Mouse (Mus musculus): ENCODE results near the gene Rpl23. TPM values are rescaled to one million over a fixed set of nuclear protein-coding genes. Genes with fewer than 3 reads are reported as not detected.

Rpl23 gene
- polyA plus RNA-seq, 1 experiment from 2014 or later, result 363 TPM

GRCm38 (mm10) chr11:97747773-97748172, 34.5 kb downstream of the Rpl23 start:
- H3K27me3 ChIP-seq (ENCODE audit: control insufficient read depth, insufficient read depth, low read length), result no peaks in the 10 kb centered on the region
- no peak overlapping the region for H3K4me2 ChIP-seq (ENCODE audit: low read length)
- no peaks in the 10 kb centered on the region for H3K9me3 ChIP-seq (ENCODE audit: control insufficient read depth, low read length)
- DNase-seq (no peak), ATAC-seq (ENCODE audit: low FRiP score, low TSS enrichment) (no peak)
- H3K27ac ChIP-seq (replicated peaks; ENCODE audit: low read depth, low read length), result no peak overlapping the region
- 91% methylated on average over 8 of the region's 8 CpGs for WGBS
- H3K4me3 ChIP-seq (replicated peaks; ENCODE audit: low read depth, low read length), result no peak overlapping the region
- no peak overlapping the region for H3K9ac ChIP-seq (replicated peaks; ENCODE audit: low read length)
- peaks cover 65% of the 10 kb centered on the region for H3K36me3 ChIP-seq (ENCODE audit: control insufficient read depth, insufficient read depth, low read length)
- H3K4me1 ChIP-seq (ENCODE audit: control insufficient read depth, insufficient read depth, low read length), result peaks cover 9% of the 10 kb centered on the region

GRCm38 (mm10) chr11:97745331-97745721, 36.9 kb downstream of the Rpl23 start:
- 8% methylated on average over 13 of the region's 13 CpGs for WGBS
- Histone ChIP-seq H3K9ac (replicated peaks; ENCODE audit: low read length) (0 out of 2 replicates have a peak overlapping the region, but pooled peaks have one; percentile 83), H3K4me2 (ENCODE audit: low read length) (peak overlapping the region; percentile 52), H3K4me3 (replicated peaks; ENCODE audit: low read depth, low read length) (peak overlapping the region; percentile 76), H3K27ac (replicated peaks; ENCODE audit: low read depth, low read length) (peak overlapping the region; percentile 98; the same call in 1 of the 2 replicates), H3K27me3 (ENCODE audit: control insufficient read depth, insufficient read depth, low read length) (no peaks in the 10 kb centered on the region), H3K9me3 (ENCODE audit: control insufficient read depth, low read length) (no peaks in the 10 kb centered on the region), H3K4me1 (ENCODE audit: control insufficient read depth, insufficient read depth, low read length) (peaks cover 18% of the 10 kb centered on the region), H3K36me3 (ENCODE audit: control insufficient read depth, insufficient read depth, low read length) (peaks cover 44% of the 10 kb centered on the region)
- DNase-seq, result no peak
- ATAC-seq (ENCODE audit: low FRiP score, low TSS enrichment), result peak; percentile 6; the same call in 1 of the 2 replicates

- Histone ChIP-seq H3K4me3 (replicated peaks; ENCODE audit: low read depth, low read length) (peak overlapping the region; percentile 76), H3K27me3 (ENCODE audit: control insufficient read depth, insufficient read depth, low read length) (no peaks in the 10 kb centered on the region), H3K4me2 (ENCODE audit: low read length) (peak overlapping the region; percentile 63), H3K4me1 (ENCODE audit: control insufficient read depth, insufficient read depth, low read length) (peaks cover 18% of the 10 kb centered on the region), H3K36me3 (ENCODE audit: control insufficient read depth, insufficient read depth, low read length) (peaks cover 39% of the 10 kb centered on the region), H3K9ac (replicated peaks; ENCODE audit: low read length) (peak overlapping the region; percentile 83), H3K9me3 (ENCODE audit: control insufficient read depth, low read length) (no peaks in the 10 kb centered on the region), H3K27ac (replicated peaks; ENCODE audit: low read depth, low read length) (peak overlapping the region; percentile 98)
- ATAC-seq (ENCODE audit: low FRiP score, low TSS enrichment), result peak; percentile 96
- WGBS, result 2% methylated on average over 55 of the region's 57 CpGs
- peak; percentile 99 for DNase-seq
Measured at GRCm38 (mm10) chr11:97744718-97745330, 37.4 kb downstream of the Rpl23 start.

GRCm38 (mm10) chr11:97744063-97744717, 38.0 kb downstream of the Rpl23 start, which contains the start of gene Pip4k2b:
Gene Pip4k2b, minus strand, starts transcription at chr11:97744704.
- Histone ChIP-seq H3K36me3 (ENCODE audit: control insufficient read depth, insufficient read depth, low read length) (peaks cover 33% of the 10 kb centered on the region), H3K9ac (replicated peaks; ENCODE audit: low read length) (peak within 1 kb of the TSS; percentile 83), H3K4me2 (ENCODE audit: low read length) (peak within 1 kb of the TSS; percentile 63), H3K27ac (replicated peaks; ENCODE audit: low read depth, low read length) (peak within 1 kb of the TSS; percentile 98), H3K9me3 (ENCODE audit: control insufficient read depth, low read length) (no peaks in the 10 kb centered on the region), H3K4me1 (ENCODE audit: control insufficient read depth, insufficient read depth, low read length) (peaks cover 18% of the 10 kb centered on the region), H3K4me3 (replicated peaks; ENCODE audit: low read depth, low read length) (peak within 1 kb of the TSS; percentile 76), H3K27me3 (ENCODE audit: control insufficient read depth, insufficient read depth, low read length) (no peaks in the 10 kb centered on the region)
- ATAC-seq (ENCODE audit: low FRiP score, low TSS enrichment), result peak; percentile 58
- under 1% methylated on average over 56 of the region's 63 CpGs for WGBS
- no peak for DNase-seq

- peak; percentile 11 for DNase-seq
- Histone ChIP-seq H3K27ac (replicated peaks; ENCODE audit: low read depth, low read length) (no peak overlapping the region), H3K4me2 (ENCODE audit: low read length) (peak overlapping the region; percentile 63), H3K4me3 (replicated peaks; ENCODE audit: low read depth, low read length) (peak overlapping the region; percentile 76), H3K9me3 (ENCODE audit: control insufficient read depth, low read length) (no peaks in the 10 kb centered on the region), H3K27me3 (ENCODE audit: control insufficient read depth, insufficient read depth, low read length) (no peaks in the 10 kb centered on the region), H3K9ac (replicated peaks; ENCODE audit: low read length) (peak overlapping the region; percentile 83), H3K36me3 (ENCODE audit: control insufficient read depth, insufficient read depth, low read length) (peaks cover 25% of the 10 kb centered on the region), H3K4me1 (ENCODE audit: control insufficient read depth, insufficient read depth, low read length) (peaks cover 18% of the 10 kb centered on the region)
- 42% methylated on average over 9 of the region's 9 CpGs for WGBS
- ATAC-seq (ENCODE audit: low FRiP score, low TSS enrichment), result no peak
Measured at GRCm38 (mm10) chr11:97743423-97743822, 38.8 kb downstream of the Rpl23 start.

- Histone ChIP-seq H3K4me3 (replicated peaks; ENCODE audit: low read depth, low read length) (peak overlapping the region; percentile 76), H3K27ac (replicated peaks; ENCODE audit: low read depth, low read length) (no peak overlapping the region), H3K36me3 (ENCODE audit: control insufficient read depth, insufficient read depth, low read length) (peaks cover 17% of the 10 kb centered on the region), H3K9ac (replicated peaks; ENCODE audit: low read length) (peak overlapping the region; percentile 83; the same call in 1 of the 2 replicates), H3K9me3 (ENCODE audit: control insufficient read depth, low read length) (no peaks in the 10 kb centered on the region), H3K4me1 (ENCODE audit: control insufficient read depth, insufficient read depth, low read length) (peaks cover 18% of the 10 kb centered on the region), H3K27me3 (ENCODE audit: control insufficient read depth, insufficient read depth, low read length) (no peaks in the 10 kb centered on the region), H3K4me2 (ENCODE audit: low read length) (peak overlapping the region; percentile 63)
- no peak for DNase-seq
- no peak for ATAC-seq (ENCODE audit: low FRiP score, low TSS enrichment)
- WGBS, result 64% methylated on average over 9 of the region's 9 CpGs
Measured at GRCm38 (mm10) chr11:97742591-97742990, 39.6 kb downstream of the Rpl23 start.

GRCm38 (mm10) chr11:97742157-97742556, 40.1 kb downstream of the Rpl23 start:
- Histone ChIP-seq H3K4me2 (ENCODE audit: low read length) (peak overlapping the region; percentile 63), H3K4me3 (replicated peaks; ENCODE audit: low read depth, low read length) (peak overlapping the region; percentile 76; the same call in 1 of the 2 replicates), H3K9me3 (ENCODE audit: control insufficient read depth, low read length) (no peaks in the 10 kb centered on the region), H3K36me3 (ENCODE audit: control insufficient read depth, insufficient read depth, low read length) (peaks cover 13% of the 10 kb centered on the region), H3K27me3 (ENCODE audit: control insufficient read depth, insufficient read depth, low read length) (no peaks in the 10 kb centered on the region), H3K4me1 (ENCODE audit: control insufficient read depth, insufficient read depth, low read length) (peaks cover 18% of the 10 kb centered on the region), H3K9ac (replicated peaks; ENCODE audit: low read length) (no peak overlapping the region), H3K27ac (replicated peaks; ENCODE audit: low read depth, low read length) (no peak overlapping the region)
- DNase-seq, result no peak
- no peak for ATAC-seq (ENCODE audit: low FRiP score, low TSS enrichment)
- 98% methylated on average over 5 of the region's 5 CpGs for WGBS

- ATAC-seq (ENCODE audit: low FRiP score, low TSS enrichment) (no peak), DNase-seq (no peak)
- no peak overlapping the region for H3K9ac ChIP-seq (replicated peaks; ENCODE audit: low read length)
- H3K4me2 ChIP-seq (ENCODE audit: low read length), result no peak overlapping the region
- H3K9me3 ChIP-seq (ENCODE audit: control insufficient read depth, low read length), result no peaks in the 10 kb centered on the region
- H3K36me3 ChIP-seq (ENCODE audit: control insufficient read depth, insufficient read depth, low read length), result no peaks in the 10 kb centered on the region
- H3K4me1 ChIP-seq (ENCODE audit: control insufficient read depth, insufficient read depth, low read length), result peaks cover 18% of the 10 kb centered on the region
- WGBS, result 39% methylated on average over 7 of the region's 7 CpGs
- H3K27me3 ChIP-seq (ENCODE audit: control insufficient read depth, insufficient read depth, low read length), result no peaks in the 10 kb centered on the region
- no peak overlapping the region for H3K4me3 ChIP-seq (replicated peaks; ENCODE audit: low read depth, low read length)
- H3K27ac ChIP-seq (replicated peaks; ENCODE audit: low read depth, low read length), result no peak overlapping the region
Measured at GRCm38 (mm10) chr11:97740190-97740589, 42.0 kb downstream of the Rpl23 start.

All from midbrain, embryonic 14.5 days (tissue).